Mouse (Mus musculus) adipocyte (in vitro differentiated cells): Measurements from ENCODE around the gene Gm21954.

Experiments
- DNase-seq: peaks from one replicate; pipeline ENCODE4 v3.0.0-alpha.2; 2016; ENCODE audit warnings: low spot score

Gm21954 gene

DNA sequence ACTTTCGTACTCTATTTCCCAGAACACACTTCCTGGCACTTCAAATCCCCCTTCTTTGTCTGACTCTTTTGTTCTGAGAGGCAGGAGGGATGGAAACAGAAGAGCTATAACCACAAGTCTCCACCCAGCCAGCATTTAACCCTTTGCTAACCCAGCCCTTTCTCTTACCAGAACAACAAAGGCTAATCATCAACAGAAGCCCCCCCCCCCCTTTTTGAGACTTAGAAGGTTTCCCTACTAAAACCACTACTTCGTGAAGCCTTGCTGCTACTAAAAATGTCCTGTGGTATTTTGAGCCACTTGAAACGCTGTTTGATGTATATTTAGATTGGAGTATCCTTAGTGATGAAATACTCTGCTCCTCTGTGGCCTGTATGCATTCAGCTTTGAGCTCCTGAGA lies 52.7 kb downstream of the Gm21954 start:
- no peak for DNase-seq

DNA sequence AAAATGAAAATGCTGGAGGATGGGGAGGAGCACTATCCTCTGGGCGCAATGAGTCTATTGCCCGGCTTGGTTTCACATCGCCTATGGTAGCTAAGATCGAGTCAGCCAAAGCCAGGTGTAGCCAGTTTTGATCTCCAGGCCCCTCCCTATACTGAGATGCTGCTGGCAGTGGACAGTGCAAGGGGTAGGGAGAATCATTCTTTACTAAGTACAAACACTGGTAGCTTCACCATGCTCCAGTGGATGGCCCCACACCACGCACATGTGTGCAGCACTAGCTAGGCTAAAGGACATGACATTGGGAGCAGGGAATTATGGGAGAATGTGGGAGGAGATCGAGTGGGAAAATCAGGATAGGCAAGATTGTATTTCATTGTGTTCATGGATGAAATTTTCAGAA lies 53.2 kb downstream of the Gm21954 start:
- no peak for DNase-seq

DNA sequence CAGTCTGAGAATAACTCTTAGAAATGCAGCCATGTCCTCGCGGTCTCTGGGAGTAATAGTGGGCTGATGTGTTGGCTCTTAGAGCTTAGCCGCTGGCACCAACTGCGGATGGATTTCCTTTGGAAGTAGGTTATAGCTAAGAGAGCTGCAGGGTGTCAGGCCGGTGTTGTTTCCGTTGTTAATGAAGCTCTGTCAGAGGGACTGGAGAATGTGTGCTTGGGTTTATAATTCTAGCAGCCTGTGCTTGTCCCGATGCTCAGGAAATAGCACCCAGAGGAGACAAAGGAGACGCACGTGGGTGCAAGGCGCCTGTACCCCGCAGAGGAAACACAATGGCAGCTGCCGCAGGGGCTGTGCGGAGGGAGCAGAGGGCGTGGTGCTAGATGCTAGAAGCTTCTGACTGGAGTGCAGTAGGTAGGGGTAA lies 56.5 kb downstream of the Gm21954 start:
- DNase-seq = no peak
